Mouse (Mus musculus): ENCODE data around the gene Atp4b.

DNA sequence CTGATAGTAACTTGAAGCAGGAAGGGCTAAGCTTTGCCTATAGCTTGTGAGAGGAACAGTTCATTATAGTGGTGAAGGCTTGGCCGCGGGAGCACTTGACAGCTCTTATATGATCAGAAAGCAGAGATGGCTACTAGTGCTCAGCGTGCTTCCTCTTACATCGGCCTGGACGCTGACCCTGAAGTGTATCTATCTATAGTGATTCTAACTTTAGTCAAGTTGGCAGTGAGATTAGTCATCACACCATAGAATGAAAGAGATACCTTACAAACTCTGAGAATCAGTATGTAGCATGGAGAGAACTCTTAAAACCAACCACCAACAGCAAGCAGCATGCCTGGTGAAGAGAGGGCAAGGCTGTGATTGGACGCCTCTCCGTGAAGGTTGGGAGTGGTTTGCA, 15.0 kb downstream of the Atp4b start:
- no peak for TF ChIP-seq GATA1 (IDR thresholded peaks at IDR 0.05; ENCODE audit: low read length)
- no peak for TF ChIP-seq TAL1 (IDR thresholded peaks at IDR 0.05; ENCODE audit: low read length)

All from erythroblast, embryonic 14.5 days (primary cell).